Mouse (Mus musculus) forebrain, embryonic 14.5 days (tissue): ENCODE results near the gene Syngr1. TPM values are rescaled to one million over a fixed set of nuclear protein-coding genes. Genes with fewer than 3 reads are reported as not detected.

Experiments used
- ATAC-seq: fragments of 200-750 bp; cut with Nextera tagmentation; 2 replicates; pipeline ENCODE4 v1.8.0; 2017; ENCODE audit warnings: mild to moderate bottlenecking, moderate library complexity
- DNase-seq: peaks from one replicate; pipeline ENCODE4 v3.0.0-alpha.2; 2015; ENCODE audit warnings: low spot score
- H3K27ac ChIP-seq: fragments of 300-500 bp; sonication (generic); 2 replicates; pipeline ENCODE4 v1.5.1; 2014; ENCODE audit warnings: low read depth, mild to moderate bottlenecking, control low read depth, low read length, moderate library complexity
- H3K27me3 ChIP-seq: fragments of 300-500 bp; sonication (generic); replicated peaks from 2 replicates; pipeline ENCODE4 v1.6.1; 2014; ENCODE audit warnings: low read length, control low read depth, mixed read lengths; ENCODE audit not compliant: control insufficient read depth, insufficient read depth
- H3K36me3 ChIP-seq: fragments of 300-500 bp; sonication (generic); 2 replicates; pipeline ENCODE4 v1.6.1; 2014; ENCODE audit warnings: low read length, control low read depth; ENCODE audit not compliant: control insufficient read depth, insufficient read depth
- H3K4me1 ChIP-seq: fragments of 300-500 bp; sonication (generic); 2 replicates; pipeline ENCODE4 v1.6.1; 2014; ENCODE audit warnings: antibody characterized with exemption, low read length, control low read depth; ENCODE audit not compliant: control insufficient read depth, insufficient read depth
- H3K4me2 ChIP-seq: fragments of 300-500 bp; sonication (generic); 2 replicates; pipeline ENCODE4 v1.6.1; 2014; ENCODE audit warnings: mild to moderate bottlenecking, control low read depth, low read length
- H3K4me3 ChIP-seq: fragments of 300-500 bp; sonication (generic); 2 replicates; pipeline ENCODE4 v1.5.1; 2014; ENCODE audit warnings: low read depth, low read length, control low read depth
- H3K9ac ChIP-seq: fragments of 300-500 bp; sonication (generic); 2 replicates; pipeline ENCODE4 v1.6.1; 2014; ENCODE audit warnings: mild to moderate bottlenecking, low read length, control low read depth, moderate library complexity
- H3K9me3 ChIP-seq: fragments of 300-500 bp; sonication (generic); replicated peaks from 2 replicates; pipeline ENCODE4 v1.6.1; 2016; ENCODE audit warnings: low read length, control low read depth, mixed read lengths; ENCODE audit not compliant: control insufficient read depth
- WGBS: fragments of 180-500 bp; shearing (Covaris S2); extraction: QIAGEN DNeasy Blood & Tissue Kit; methylation state at CpG from one replicate; pipeline ENCODE4 v1.1.7; 2014; 5-methylcytosine and 5-hydroxymethylcytosine counted together
- polyA plus RNA-seq: library from polyadenylated mRNA; unstranded; fragments of >200 nt; fragmentation: Nextera tagmentation; extraction: Ambion mirVana; gene quantifications from 2 replicates; pipeline ENCODE4 v1.2.1, GENCODE M21; 2014

Gene Syngr1
- polyA plus RNA-seq, 1 experiment from 2014 or later, result 28.8 TPM

DNA sequence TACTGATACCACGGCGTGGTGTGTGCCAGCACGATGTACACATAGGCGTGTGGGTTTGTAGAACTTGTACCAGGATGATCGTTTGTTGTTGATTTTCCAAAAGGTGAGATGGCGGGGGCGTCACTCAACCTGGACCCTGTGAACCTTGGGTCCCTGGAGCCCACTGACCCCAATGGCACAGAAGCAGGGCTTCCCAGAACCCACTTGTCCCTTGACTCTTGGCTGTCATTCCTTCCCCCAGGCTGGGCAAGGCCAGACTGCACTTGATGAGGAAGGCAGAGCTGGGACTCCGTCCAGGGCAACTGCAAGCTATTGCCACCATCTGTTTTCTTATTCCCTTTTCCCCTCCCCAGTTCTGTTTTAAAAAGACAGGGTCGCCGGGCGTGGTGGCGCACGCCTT is 3.1 kb downstream of the Syngr1 start:
- Histone ChIP-seq H3K4me3 (no peak overlapping the region), H3K27me3 (0 out of 2 replicates have a peak, but pooled peaks cover 9% of the 10 kb centered on the region), H3K9ac (no peak overlapping the region), H3K4me1 (peaks cover 6% of the 10 kb centered on the region), H3K27ac (no peak overlapping the region), H3K9me3 (no peaks in the 10 kb centered on the region), H3K36me3 (no peaks in the 10 kb centered on the region), H3K4me2 (no peak overlapping the region)
- DNase-seq, result no peak
- ATAC-seq, result no peak
- 90% methylated on average over 13 of the region's 13 CpGs for WGBS

DNA sequence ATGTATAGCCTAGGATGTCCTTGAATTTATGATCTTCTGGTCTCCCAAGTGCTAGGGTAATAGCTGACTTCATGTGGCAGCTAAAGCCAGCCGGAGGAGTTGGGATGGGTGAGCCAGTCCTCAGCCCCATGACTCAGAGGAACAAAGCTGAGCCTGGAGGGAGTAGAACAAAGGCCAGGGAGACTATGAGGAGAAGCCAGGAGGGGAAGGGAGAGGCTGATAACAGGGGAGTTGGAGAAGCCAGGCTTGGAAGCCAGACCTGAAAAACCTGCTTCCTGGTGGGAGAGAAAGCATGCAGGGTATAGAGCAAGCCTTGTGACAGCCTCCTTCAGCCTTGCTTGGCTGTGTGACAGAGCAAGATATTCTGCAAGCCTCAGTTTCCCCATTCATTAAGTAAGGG is 4.5 kb downstream of the Syngr1 start:
- no peak overlapping the region for H3K9ac ChIP-seq
- H3K9me3 ChIP-seq, result no peaks in the 10 kb centered on the region
- H3K4me2 ChIP-seq, result no peak overlapping the region
- no peak overlapping the region for H3K4me3 ChIP-seq
- no peak overlapping the region for H3K27ac ChIP-seq
- peaks cover 7% of the 10 kb centered on the region for H3K4me1 ChIP-seq
- DNase-seq (no peak), ATAC-seq (no peak)
- WGBS, result 69% methylated on average over 1 of the region's 1 CpGs
- no peaks in the 10 kb centered on the region for H3K36me3 ChIP-seq
- 0 out of 2 replicates have a peak, but pooled peaks cover 9% of the 10 kb centered on the region for H3K27me3 ChIP-seq

GRCm38 (mm10) chr15:80096406-80096805 is 5.3 kb downstream of the Syngr1 start:
- DNase-seq (no peak), ATAC-seq (no peak)
- Histone ChIP-seq H3K27me3 (0 out of 2 replicates have a peak, but pooled peaks cover 5% of the 10 kb centered on the region), H3K9me3 (no peaks in the 10 kb centered on the region), H3K4me3 (no peak overlapping the region), H3K36me3 (no peaks in the 10 kb centered on the region), H3K4me2 (no peak overlapping the region), H3K9ac (no peak overlapping the region), H3K27ac (no peak overlapping the region), H3K4me1 (peaks cover 9% of the 10 kb centered on the region)
- 74% methylated on average over 10 of the region's 10 CpGs for WGBS

DNA sequence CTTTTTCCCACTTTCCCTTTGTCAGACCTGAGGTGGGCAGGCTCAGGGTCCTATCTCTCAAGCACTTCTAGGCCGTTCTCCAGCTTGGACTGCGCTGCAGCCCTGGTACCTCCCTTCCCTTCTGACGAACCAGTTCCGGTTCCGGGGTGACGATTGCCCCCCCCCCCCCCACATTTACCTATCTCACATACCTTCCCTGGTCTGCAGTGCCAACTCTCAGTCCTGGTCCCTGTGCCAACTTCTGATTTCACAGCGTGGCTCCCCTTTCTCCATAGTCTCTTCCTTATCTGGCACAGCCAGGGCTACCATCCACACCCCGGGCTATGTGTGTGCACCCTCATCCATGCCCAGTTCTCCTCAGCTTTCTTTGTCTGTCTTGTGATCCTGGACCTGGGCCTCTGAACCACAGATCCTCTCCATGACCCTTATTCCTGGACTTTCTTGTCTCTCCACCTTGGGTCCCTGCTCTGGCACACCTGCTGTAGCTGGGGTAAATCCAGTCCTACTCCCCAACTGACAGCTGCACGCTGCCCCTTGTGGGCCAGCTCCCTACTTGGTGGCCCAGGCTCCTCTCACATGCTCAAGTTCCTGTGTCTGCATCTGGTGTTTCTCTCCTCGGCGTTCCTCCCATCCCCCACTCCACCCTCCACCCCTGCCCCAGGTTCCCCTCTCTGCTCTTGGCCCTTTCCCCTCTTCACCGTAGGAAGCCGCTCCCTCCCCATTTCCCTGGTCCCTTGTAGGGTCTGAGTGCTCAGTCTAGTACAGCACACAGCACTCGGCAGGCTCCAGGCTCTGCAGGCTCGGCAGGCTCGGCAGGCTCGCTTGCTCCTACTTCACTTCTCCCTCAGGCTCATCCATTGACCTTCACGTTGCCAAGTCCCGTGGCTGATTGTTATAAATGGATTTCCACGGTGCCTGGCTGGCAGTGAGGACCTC is 6.1 kb downstream of the Syngr1 start:
- Histone ChIP-seq H3K27ac (no peak overlapping the region), H3K9ac (no peak overlapping the region), H3K9me3 (no peaks in the 10 kb centered on the region), H3K4me1 (peaks cover 9% of the 10 kb centered on the region), H3K27me3 (0 out of 2 replicates have a peak, but pooled peaks cover 2% of the 10 kb centered on the region), H3K4me3 (no peak overlapping the region), H3K4me2 (no peak overlapping the region), H3K36me3 (no peaks in the 10 kb centered on the region)
- DNase-seq (no peak), ATAC-seq (no peak)
- whole genome bisulfite sequencing, result 26% methylated on average over 20 of the region's 20 CpGs

GRCm38 (mm10) chr15:80097999-80098461 is 6.9 kb downstream of the Syngr1 start:
- H3K4me3 ChIP-seq, result no peak overlapping the region
- 28% methylated on average over 8 of the region's 8 CpGs for whole genome bisulfite sequencing
- H3K4me2 ChIP-seq, result no peak overlapping the region
- no peaks in the 10 kb centered on the region for H3K36me3 ChIP-seq
- no peak overlapping the region for H3K9ac ChIP-seq
- no peaks in the 10 kb centered on the region for H3K27me3 ChIP-seq
- H3K9me3 ChIP-seq, result no peaks in the 10 kb centered on the region
- no peak overlapping the region for H3K27ac ChIP-seq
- H3K4me1 ChIP-seq, result peaks cover 9% of the 10 kb centered on the region
- ATAC-seq (no peak), DNase-seq (no peak)

GRCm38 (mm10) chr15:80098809-80099208 is 7.7 kb downstream of the Syngr1 start:
- DNase-seq, result no peak
- Histone ChIP-seq H3K27me3 (no peaks in the 10 kb centered on the region), H3K4me1 (peaks cover 9% of the 10 kb centered on the region), H3K4me3 (no peak overlapping the region), H3K36me3 (no peaks in the 10 kb centered on the region), H3K9me3 (no peaks in the 10 kb centered on the region), H3K9ac (no peak overlapping the region), H3K27ac (no peak overlapping the region), H3K4me2 (no peak overlapping the region)
- 58% methylated on average over 9 of the region's 9 CpGs for WGBS
- no peak for ATAC-seq

DNA sequence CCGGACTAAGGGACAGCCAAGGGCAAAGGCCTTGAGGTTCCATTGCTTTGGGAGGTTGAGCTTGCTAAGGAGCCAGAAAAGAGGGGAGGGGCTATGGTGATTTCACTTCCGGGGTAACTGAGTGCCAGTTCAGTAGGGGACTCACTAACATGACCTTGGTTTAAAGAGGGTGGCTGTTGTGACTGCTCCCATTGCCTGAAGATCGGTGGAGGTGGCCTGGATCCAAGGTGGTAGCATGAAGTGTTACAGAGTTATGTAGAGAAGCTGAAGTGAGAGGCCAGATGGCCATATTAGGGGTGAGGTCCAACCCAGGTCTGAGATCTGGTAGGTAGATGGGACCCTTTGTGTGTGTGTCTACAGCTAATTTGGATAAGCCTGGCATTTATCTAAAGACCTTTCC is 8.3 kb downstream of the Syngr1 start:
- no peaks in the 10 kb centered on the region for H3K9me3 ChIP-seq
- no peak overlapping the region for H3K27ac ChIP-seq
- no peak for DNase-seq
- WGBS, result 78% methylated on average over 3 of the region's 3 CpGs
- H3K27me3 ChIP-seq, result no peaks in the 10 kb centered on the region
- H3K4me1 ChIP-seq, result peaks cover 9% of the 10 kb centered on the region
- no peak overlapping the region for H3K4me3 ChIP-seq
- no peaks in the 10 kb centered on the region for H3K36me3 ChIP-seq
- no peak overlapping the region for H3K4me2 ChIP-seq
- no peak for ATAC-seq
- no peak overlapping the region for H3K9ac ChIP-seq

DNA sequence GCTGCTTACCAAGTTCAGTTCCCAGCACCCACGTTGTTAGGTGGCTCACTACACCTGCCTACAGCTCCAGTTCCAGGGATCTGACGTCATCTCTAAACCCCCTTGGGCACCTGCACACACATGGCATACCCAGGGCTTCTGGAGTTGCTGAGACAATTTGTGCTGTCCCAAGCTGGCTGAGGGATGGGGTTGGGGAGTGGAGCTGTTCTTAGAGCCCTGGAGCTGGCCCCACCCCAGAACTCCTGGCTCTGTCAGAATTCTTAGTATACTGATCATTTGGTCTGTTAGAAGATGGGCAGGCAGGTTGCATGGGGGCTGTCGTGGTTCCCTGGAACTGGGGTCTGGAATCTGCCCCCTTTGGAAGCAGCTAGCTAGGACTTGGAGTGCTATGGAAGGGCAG is 9.1 kb downstream of the Syngr1 start:
- no peak for ATAC-seq
- H3K27me3 ChIP-seq, result no peaks in the 10 kb centered on the region
- H3K9me3 ChIP-seq, result no peaks in the 10 kb centered on the region
- no peak for DNase-seq
- no peaks in the 10 kb centered on the region for H3K36me3 ChIP-seq
- no peak overlapping the region for H3K4me2 ChIP-seq
- no peak overlapping the region for H3K9ac ChIP-seq
- peaks cover 9% of the 10 kb centered on the region for H3K4me1 ChIP-seq
- 87% methylated on average over 3 of the region's 3 CpGs for WGBS
- H3K27ac ChIP-seq, result no peak overlapping the region
- H3K4me3 ChIP-seq, result no peak overlapping the region

GRCm38 (mm10) chr15:80100871-80101270 is 9.7 kb downstream of the Syngr1 start:
- Histone ChIP-seq H3K9me3 (no peaks in the 10 kb centered on the region), H3K27ac (0 out of 2 replicates have a peak overlapping the region, but pooled peaks have one; percentile 48), H3K4me2 (no peak overlapping the region), H3K4me3 (no peak overlapping the region), H3K36me3 (no peaks in the 10 kb centered on the region), H3K4me1 (peaks cover 9% of the 10 kb centered on the region), H3K27me3 (no peaks in the 10 kb centered on the region), H3K9ac (no peak overlapping the region)
- DNase-seq (peak; percentile 44), ATAC-seq (no peak)
- WGBS, result 80% methylated on average over 10 of the region's 10 CpGs
